Mouse (Mus musculus) kidney, adult 10 weeks (tissue): Measurements from ENCODE around the gene Pou5f2. TPM values are rescaled to one million over a fixed set of nuclear protein-coding genes. Genes with fewer than 3 reads are reported as not detected.

ENCODE experiments used
- polyA plus RNA-seq: library from polyadenylated mRNA; stranded (reverse); fragments of 350-450 nt; fragmentation: Illumina TruSeq; extraction: RNeasy Lipid Tissue Mini Kit (QIAGEN cat#74804); gene quantifications from one replicate; pipeline ENCODE4 v1.2.3, GENCODE M21; 2014; ENCODE audit warnings: low read depth, low replicate concordance

The Pou5f2 gene
- polyA plus RNA-seq, result not detected

GRCm38 (mm10) chr13:78024683-78025294, at the start of gene Pou5f2:
Gene Pou5f2 (plus strand): TSS chr13:78024902.

Other genes starting within 250 kb of the Pou5f2 start
- gene Nr2f1, start 174.9 kb downstream of the Pou5f2 start, polyA plus RNA-seq, result 1.1 TPM